Mouse (Mus musculus): Measurements from ENCODE around the gene Pwwp2b.

The Pwwp2b gene

GRCm38 (mm10) chr7:139257752-139258542 lies 9.7 kb downstream of the Pwwp2b start:
- no peak for DNase-seq (ENCODE audit: low spot score in 2 of 2)

- DNase-seq (ENCODE audit: low spot score in 2 of 2): no peak
Observed at GRCm38 (mm10) chr7:139264337-139264736, 16.1 kb downstream of the Pwwp2b start.

- no peak for DNase-seq (ENCODE audit: low spot score in 2 of 2)
Observed at GRCm38 (mm10) chr7:139265634-139266033, 17.4 kb downstream of the Pwwp2b start.

- no peak for DNase-seq (ENCODE audit: low spot score in 2 of 2)
Observed at GRCm38 (mm10) chr7:139266431-139266830, 18.1 kb downstream of the Pwwp2b start.

GRCm38 (mm10) chr7:139266886-139267870 lies 18.9 kb downstream of the Pwwp2b start:
- DNase-seq (ENCODE audit: low spot score in 2 of 2): no peak

GRCm38 (mm10) chr7:139270738-139271137 lies 22.5 kb downstream of the Pwwp2b start:
- no peak for DNase-seq (ENCODE audit: low spot score in 2 of 2)

GRCm38 (mm10) chr7:139271871-139272270 lies 23.6 kb downstream of the Pwwp2b start:
- peak; percentile 74 to 75 for DNase-seq (ENCODE audit: low spot score in 2 of 2)

- peak in 1 of 2 experiments; percentile 39 for DNase-seq (ENCODE audit: low spot score in 2 of 2)
Observed at GRCm38 (mm10) chr7:139272639-139273396, 24.5 kb downstream of the Pwwp2b start.

- no peak for DNase-seq (ENCODE audit: low spot score in 2 of 2)
Observed at GRCm38 (mm10) chr7:139273397-139273719, 25.1 kb downstream of the Pwwp2b start.

GRCm38 (mm10) chr7:139275586-139275985 lies 27.3 kb downstream of the Pwwp2b start:
- DNase-seq (ENCODE audit: low spot score in 2 of 2): peak; percentile 34 to 47

GRCm38 (mm10) chr7:139276150-139276549 lies 27.9 kb downstream of the Pwwp2b start:
- no peak for DNase-seq (ENCODE audit: low spot score in 2 of 2)

GRCm38 (mm10) chr7:139277536-139277935 lies 29.3 kb downstream of the Pwwp2b start:
- no peak for DNase-seq (ENCODE audit: low spot score in 2 of 2)

- DNase-seq (ENCODE audit: low spot score in 2 of 2): no peak
Observed at GRCm38 (mm10) chr7:139279571-139279970, 31.3 kb downstream of the Pwwp2b start.

- DNase-seq (ENCODE audit: low spot score in 2 of 2): no peak
Observed at GRCm38 (mm10) chr7:139280044-139280443, 31.8 kb downstream of the Pwwp2b start.

GRCm38 (mm10) chr7:139281195-139281594 lies 32.9 kb downstream of the Pwwp2b start:
- no peak for DNase-seq (ENCODE audit: low spot score in 2 of 2)

- DNase-seq (ENCODE audit: low spot score in 2 of 2): no peak
Observed at GRCm38 (mm10) chr7:139282037-139282436, 33.8 kb downstream of the Pwwp2b start.

- DNase-seq (ENCODE audit: low spot score in 2 of 2): no peak
Observed at GRCm38 (mm10) chr7:139285295-139285943, 37.1 kb downstream of the Pwwp2b start.

GRCm38 (mm10) chr7:139288540-139288939 lies 40.3 kb downstream of the Pwwp2b start:
- DNase-seq (ENCODE audit: low spot score in 2 of 2): no peak

- DNase-seq (ENCODE audit: low spot score in 2 of 2): no peak
Observed at GRCm38 (mm10) chr7:139293350-139293749, 45.1 kb downstream of the Pwwp2b start.

GRCm38 (mm10) chr7:139294076-139294475 lies 45.8 kb downstream of the Pwwp2b start:
- DNase-seq (ENCODE audit: low spot score in 2 of 2): no peak

GRCm38 (mm10) chr7:139295653-139296052 lies 47.4 kb downstream of the Pwwp2b start:
- no peak for DNase-seq (ENCODE audit: low spot score in 2 of 2)
